Mouse (Mus musculus) neural tube, embryonic 11.5 days (tissue): ENCODE measurements around the gene C1s1. TPM values are rescaled to one million over a fixed set of nuclear protein-coding genes. Genes with fewer than 3 reads are reported as not detected.
"Not testable (repeated sequence)": the region's sequence is repeated elsewhere in the genome, so short reads cannot be mapped to it uniquely, and the experiment has no call there.

Source experiments
- ATAC-seq: fragments of 200-750 bp; cut with Nextera tagmentation; 2 replicates; pipeline ENCODE4 v1.8.0; 2017; ENCODE audit warnings: moderate number of reproducible peaks, mild to moderate bottlenecking, moderate TSS enrichment, moderate library complexity; ENCODE audit not compliant: insufficient read depth, low FRiP score, low TSS enrichment
- DNase-seq: peaks from one replicate; pipeline ENCODE4 v3.0.0-alpha.2; 2015; ENCODE audit warnings: low spot score
- H3K27ac ChIP-seq: fragments of 300-500 bp; sonication (generic); 2 replicates; pipeline ENCODE4 v1.5.1; 2014; ENCODE audit warnings: low read depth, mild to moderate bottlenecking, low read length
- H3K27me3 ChIP-seq: fragments of 300-500 bp; sonication (generic); 2 replicates; pipeline ENCODE4 v1.6.1; 2014; ENCODE audit warnings: mild to moderate bottlenecking, low read length, mixed read lengths; ENCODE audit not compliant: control insufficient read depth, insufficient read depth
- H3K36me3 ChIP-seq: fragments of 300-500 bp; sonication (generic); 2 replicates; pipeline ENCODE4 v1.6.1; 2014; ENCODE audit warnings: mild to moderate bottlenecking, low read length, moderate library complexity, mixed read lengths; ENCODE audit not compliant: control insufficient read depth, insufficient read depth
- H3K4me1 ChIP-seq: fragments of 300-500 bp; sonication (generic); 2 replicates; pipeline ENCODE4 v1.6.1; 2014; ENCODE audit warnings: low read length, mixed read lengths; ENCODE audit not compliant: control insufficient read depth, insufficient read depth
- H3K4me2 ChIP-seq: fragments of 300-500 bp; sonication (generic); 2 replicates; pipeline ENCODE4 v1.6.1; 2014; ENCODE audit warnings: low read depth, mild to moderate bottlenecking, moderate library complexity
- H3K4me3 ChIP-seq: fragments of 300-500 bp; sonication (generic); 2 replicates; pipeline ENCODE4 v1.5.1; 2014; ENCODE audit warnings: low read depth, low read length
- H3K9ac ChIP-seq: fragments of 300-500 bp; sonication (generic); 2 replicates; pipeline ENCODE4 v1.6.1; 2014; ENCODE audit warnings: mild to moderate bottlenecking, low read length
- H3K9me3 ChIP-seq: fragments of 300-500 bp; sonication (generic); 2 replicates; pipeline ENCODE4 v1.6.1; 2016; ENCODE audit warnings: low read length; ENCODE audit not compliant: control insufficient read depth
- WGBS: fragments of 180-500 bp; shearing (Covaris S2); extraction: QIAGEN DNeasy Blood & Tissue Kit; methylation state at CpG from one replicate; pipeline ENCODE4 v1.1.7; 2014; 5-methylcytosine and 5-hydroxymethylcytosine counted together
- polyA plus RNA-seq: library from polyadenylated mRNA; unstranded; fragments of >200 nt; fragmentation: Nextera tagmentation; extraction: Ambion mirVana; gene quantifications from 2 replicates; pipeline ENCODE4 v1.2.1, GENCODE M21; 2014

Gene C1s1
- polyA plus RNA-seq, 1 experiment from 2014 or later, result 0.28 TPM

- H3K27ac ChIP-seq, H3K27me3 ChIP-seq, H3K4me3 ChIP-seq, H3K9ac ChIP-seq, H3K4me1 ChIP-seq, DNase-seq, H3K9me3 ChIP-seq, ATAC-seq, H3K4me2 ChIP-seq, H3K36me3 ChIP-seq: not testable (repeated sequence)
- 90% methylated on average over 2 of the region's 2 CpGs for WGBS
Observed at GRCm38 (mm10) chr6:124561611-124562010, 19.5 kb upstream of the C1s1 start.

DNA sequence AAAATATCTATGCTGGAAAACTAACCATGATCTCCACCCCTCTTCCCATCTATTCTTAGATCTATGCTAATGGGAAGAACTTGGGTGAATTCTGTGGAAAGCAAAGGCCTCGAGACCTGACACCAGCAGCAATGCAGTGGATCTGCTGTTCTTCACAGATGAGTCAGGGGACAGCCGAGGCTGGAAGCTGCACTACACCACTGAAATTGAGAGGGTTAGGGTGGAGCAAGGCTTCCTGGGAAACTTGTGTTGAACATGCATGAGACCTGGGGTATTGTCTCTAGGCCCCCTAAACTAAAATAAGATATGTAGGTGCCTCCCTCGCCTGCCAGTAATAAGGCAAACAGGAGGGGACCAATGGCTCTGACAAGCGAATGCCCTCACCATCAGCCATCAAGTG is 19.0 kb upstream of the C1s1 start:
- not testable (repeated sequence) for H3K9me3 ChIP-seq, H3K4me1 ChIP-seq, H3K4me2 ChIP-seq, H3K36me3 ChIP-seq, ATAC-seq, H3K9ac ChIP-seq, H3K27ac ChIP-seq, H3K4me3 ChIP-seq, DNase-seq, H3K27me3 ChIP-seq
- 85% methylated on average over 4 of the region's 4 CpGs for WGBS

DNA sequence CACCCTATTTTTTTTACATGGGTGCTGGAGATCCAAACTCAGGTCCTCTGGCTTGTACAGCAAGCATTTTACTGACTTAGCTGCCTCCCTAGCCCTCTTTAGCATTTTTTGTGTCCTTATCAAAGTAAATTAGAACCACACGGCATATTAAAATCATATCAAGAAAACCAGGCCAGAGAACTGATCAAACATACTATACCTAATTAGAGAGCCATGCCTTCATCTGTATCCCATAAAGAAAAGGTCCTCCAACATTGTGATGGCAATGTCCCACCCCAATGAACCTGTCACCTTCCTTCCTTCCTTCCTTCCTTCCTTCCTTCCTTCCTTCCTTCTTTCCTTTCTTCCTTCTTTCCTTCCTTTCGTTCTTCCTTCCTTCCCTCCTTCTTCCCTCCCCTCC is 13.8 kb upstream of the C1s1 start:
- not testable (repeated sequence) for H3K9me3 ChIP-seq, H3K9ac ChIP-seq, H3K4me2 ChIP-seq, DNase-seq, H3K36me3 ChIP-seq, H3K27me3 ChIP-seq, H3K27ac ChIP-seq, ATAC-seq, H3K4me3 ChIP-seq, H3K4me1 ChIP-seq
- 76% methylated on average over 2 of the region's 2 CpGs for WGBS

GRCm38 (mm10) chr6:124552766-124553165 is 10.6 kb upstream of the C1s1 start:
- no peak for DNase-seq
- 69% methylated on average over 22 of the region's 22 CpGs for WGBS
- no peaks in the 10 kb centered on the region for H3K36me3 ChIP-seq
- H3K9me3 ChIP-seq, result peaks cover 4% of the 10 kb centered on the region; the same call in 1 of the 2 replicates
- H3K4me2 ChIP-seq, result no peak overlapping the region
- no peak overlapping the region for H3K4me3 ChIP-seq
- no peak overlapping the region for H3K27ac ChIP-seq
- H3K9ac ChIP-seq, result no peak overlapping the region
- no peak for ATAC-seq
- H3K4me1 ChIP-seq, result no peaks in the 10 kb centered on the region
- H3K27me3 ChIP-seq, result no peaks in the 10 kb centered on the region

GRCm38 (mm10) chr6:124549023-124549550 is 6.9 kb upstream of the C1s1 start:
- Histone ChIP-seq H3K4me1 (no peaks in the 10 kb centered on the region), H3K27ac (no peak overlapping the region), H3K9me3 (peaks cover 4% of the 10 kb centered on the region; the same call in 1 of the 2 replicates), H3K4me3 (no peak overlapping the region), H3K27me3 (no peaks in the 10 kb centered on the region), H3K4me2 (no peak overlapping the region), H3K9ac (no peak overlapping the region), H3K36me3 (no peaks in the 10 kb centered on the region)
- ATAC-seq (no peak), DNase-seq (no peak)
- 90% methylated on average over 3 of the region's 3 CpGs for WGBS

DNA sequence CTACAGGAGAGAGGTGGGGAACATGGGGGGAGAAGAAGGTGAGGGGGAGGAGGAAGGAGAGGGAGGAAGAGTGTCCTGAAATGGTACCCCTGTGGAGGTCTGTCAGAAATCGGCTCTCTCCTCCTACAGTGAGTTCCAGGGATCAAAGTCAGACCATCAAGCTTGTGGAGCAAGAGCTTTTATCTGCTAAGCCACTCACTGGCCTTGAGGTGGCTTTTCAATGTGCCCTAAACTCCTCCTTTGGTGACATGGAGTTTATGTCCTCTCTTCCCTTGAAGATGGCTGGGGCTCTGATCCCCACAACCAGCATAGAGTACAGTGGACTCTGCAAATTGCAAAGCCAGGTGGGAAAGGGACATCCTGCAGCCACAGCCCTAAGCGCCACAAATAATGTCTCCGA is 5.8 kb upstream of the C1s1 start:
- H3K27ac ChIP-seq, H3K4me1 ChIP-seq, H3K27me3 ChIP-seq, H3K4me3 ChIP-seq, DNase-seq, H3K9ac ChIP-seq, ATAC-seq, H3K9me3 ChIP-seq, H3K36me3 ChIP-seq, H3K4me2 ChIP-seq: not testable (repeated sequence)
- WGBS, result 98% methylated on average over 3 of the region's 3 CpGs

DNA sequence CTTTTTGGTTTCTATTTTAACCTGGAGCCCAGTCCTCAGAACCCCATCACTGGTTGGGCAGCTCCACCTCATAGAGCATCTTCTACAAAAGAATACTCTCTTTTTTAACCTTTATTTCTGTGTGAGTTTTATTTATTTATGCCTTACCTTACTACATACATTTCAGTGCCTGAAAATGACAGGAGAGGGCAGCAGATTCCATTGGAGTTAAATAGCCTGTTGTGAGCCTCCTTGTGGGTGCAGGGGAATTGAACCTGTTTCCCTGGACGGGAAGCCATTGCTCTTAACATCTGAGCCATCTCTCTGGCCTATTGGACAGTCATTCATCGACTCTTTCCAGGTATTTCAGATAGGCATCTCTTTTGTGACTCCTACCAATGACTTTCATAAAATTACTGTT is 3.3 kb upstream of the C1s1 start:
- H3K9ac ChIP-seq, result no peak overlapping the region
- H3K36me3 ChIP-seq, result no peaks in the 10 kb centered on the region
- H3K9me3 ChIP-seq, result no peaks in the 10 kb centered on the region
- no peak overlapping the region for H3K4me3 ChIP-seq
- DNase-seq (no peak), ATAC-seq (no peak)
- no peaks in the 10 kb centered on the region for H3K4me1 ChIP-seq
- H3K27ac ChIP-seq, result no peak overlapping the region
- WGBS, result 85% methylated on average over 2 of the region's 2 CpGs
- H3K4me2 ChIP-seq, result no peak overlapping the region
- H3K27me3 ChIP-seq, result no peaks in the 10 kb centered on the region

GRCm38 (mm10) chr6:124544466-124544865 is 2.3 kb upstream of the C1s1 start:
- no peak for DNase-seq

GRCm38 (mm10) chr6:124541176-124541575 is 983 bp downstream of the C1s1 start:
- WGBS, result 74% methylated on average over 2 of the region's 2 CpGs
- not testable (repeated sequence) for H3K4me3 ChIP-seq, H3K27ac ChIP-seq, H3K4me1 ChIP-seq, H3K36me3 ChIP-seq, H3K9ac ChIP-seq, DNase-seq, H3K4me2 ChIP-seq, H3K27me3 ChIP-seq, ATAC-seq, H3K9me3 ChIP-seq

More at GRCm38 (mm10) chr6:124544466-124544865, 2.3 kb upstream of the C1s1 start:
- H3K27me3 ChIP-seq, result no peaks in the 10 kb centered on the region
- no peak for ATAC-seq
- 92% methylated on average over 5 of the region's 6 CpGs for WGBS
- no peak overlapping the region for H3K27ac ChIP-seq
- no peaks in the 10 kb centered on the region for H3K36me3 ChIP-seq
- no peak overlapping the region for H3K9ac ChIP-seq
- no peaks in the 10 kb centered on the region for H3K4me1 ChIP-seq
- H3K4me2 ChIP-seq, result no peak overlapping the region
- H3K4me3 ChIP-seq, result no peak overlapping the region
- H3K9me3 ChIP-seq, result no peaks in the 10 kb centered on the region
